Comparison of ENCODE assay signal across 24 mouse cellular contexts in genomic region chr3:83710995-83711541, GRCm38 (mm10). TPM values are rescaled to one million over a fixed set of nuclear protein-coding genes. Genes with fewer than 3 reads are reported as not detected.
A peak's percentile ranks its signal among the peaks of the same experiment; 100 is the strongest.
DNase-seq lines count a peak whose midpoint lies in the region; ATAC-seq lines count a peak whose summit lies in the region.
"Had no signal": no experiment of that assay in that cellular context is flagged by ENCODE, and none has a peak within 500 bp of the region (broad histone marks: within the 10 kb centered on the region; RNA-seq: fewer than 3 reads in every experiment).

No protein-coding gene starts in this region.

- no peak overlapping the region for H3K4me3 ChIP-seq in heart, embryonic 13.5 days
- no peak overlapping the region for H3K4me3 ChIP-seq in midbrain, embryonic 11.5 days (ENCODE audit: low read depth, low read length)
- H3K4me3 ChIP-seq in midbrain, embryonic 16.5 days (ENCODE audit: low read depth, low read length), result no peak overlapping the region
- no peak overlapping the region for H3K4me3 ChIP-seq in embryonic facial prominence, embryonic 13.5 days
- H3K4me3 ChIP-seq in limb, embryonic 12.5 days (replicated peaks), result no peak overlapping the region
- H3K4me3 ChIP-seq: forebrain, embryonic 13.5 days; layer of hippocampus, adult 2 months; limb, embryonic 15.5 days; midbrain, embryonic 15.5 days had no signal

- no peaks in the 10 kb centered on the region for H3K9me3 ChIP-seq in heart, embryonic 13.5 days
- no peaks in the 10 kb centered on the region for H3K9me3 ChIP-seq in midbrain, embryonic 11.5 days (ENCODE audit: control insufficient read depth, low read length)
- no peaks in the 10 kb centered on the region for H3K9me3 ChIP-seq in midbrain, embryonic 16.5 days (replicated peaks; ENCODE audit: control insufficient read depth, low read length, poor library complexity, severe bottlenecking)
- no peaks in the 10 kb centered on the region for H3K9me3 ChIP-seq in embryonic facial prominence, embryonic 13.5 days
- H3K9me3 ChIP-seq in limb, embryonic 12.5 days, result no peaks in the 10 kb centered on the region
- H3K9me3 ChIP-seq: forebrain, embryonic 13.5 days; limb, embryonic 15.5 days; midbrain, embryonic 15.5 days had no signal

- ATAC-seq in heart, embryonic 13.5 days (ENCODE audit: extremely low read depth, insufficient number of reproducible peaks, low FRiP score, low TSS enrichment), result no peak
- no peak for ATAC-seq in midbrain, embryonic 11.5 days (ENCODE audit: low FRiP score)
- ATAC-seq in midbrain, embryonic 16.5 days, result no peak
- peak; percentile 81 for ATAC-seq in embryonic facial prominence, embryonic 13.5 days (ENCODE audit: insufficient number of reproducible peaks, insufficient read depth, low FRiP score, low TSS enrichment, low read depth)
- peak; percentile 76 for ATAC-seq in limb, embryonic 12.5 days (ENCODE audit: insufficient number of reproducible peaks, insufficient read depth, low FRiP score, low TSS enrichment, low read depth)
- ATAC-seq: activated CD4-positive, CD25-positive, alpha-beta regulatory T cell, adult 4 months; forebrain, embryonic 13.5 days; hindbrain, embryonic 16.5 days; liver, postnatal 0 days; midbrain, embryonic 15.5 days; Patski had no signal

- WGBS in heart, embryonic 13.5 days, result 41% methylated on average over 10 of the region's 10 CpGs
- WGBS in midbrain, embryonic 11.5 days, result 56% methylated on average over 10 of the region's 10 CpGs
- WGBS in midbrain, embryonic 16.5 days, result 60% methylated on average over 10 of the region's 10 CpGs
- WGBS in embryonic facial prominence, embryonic 13.5 days, result 36% methylated on average over 10 of the region's 10 CpGs
- WGBS in limb, embryonic 12.5 days, result 24% methylated on average over 10 of the region's 10 CpGs

- no peaks in the 10 kb centered on the region for H3K36me3 ChIP-seq in heart, embryonic 13.5 days
- no peaks in the 10 kb centered on the region for H3K36me3 ChIP-seq in midbrain, embryonic 11.5 days (ENCODE audit: control insufficient read depth, insufficient read depth, low read length)
- H3K36me3 ChIP-seq in midbrain, embryonic 16.5 days (ENCODE audit: control insufficient read depth, insufficient read depth, low read length), result no peaks in the 10 kb centered on the region
- H3K36me3 ChIP-seq in embryonic facial prominence, embryonic 13.5 days, result no peaks in the 10 kb centered on the region
- H3K36me3 ChIP-seq in limb, embryonic 12.5 days, result no peaks in the 10 kb centered on the region
- H3K36me3 ChIP-seq: limb, embryonic 15.5 days; midbrain, embryonic 15.5 days had no signal

- peak overlapping the region; percentile 26 for H3K4me2 ChIP-seq in heart, embryonic 13.5 days
- H3K4me2 ChIP-seq in midbrain, embryonic 11.5 days, result no peak overlapping the region
- no peak overlapping the region for H3K4me2 ChIP-seq in midbrain, embryonic 16.5 days (ENCODE audit: low read length)
- H3K4me2 ChIP-seq in embryonic facial prominence, embryonic 13.5 days, result no peak overlapping the region
- peak overlapping the region; percentile 24 for H3K4me2 ChIP-seq in limb, embryonic 12.5 days
- H3K4me2 ChIP-seq: forebrain, embryonic 13.5 days; limb, embryonic 15.5 days; midbrain, embryonic 15.5 days had no signal

- no peaks in the 10 kb centered on the region for H3K27me3 ChIP-seq in heart, embryonic 13.5 days (replicated peaks)
- H3K27me3 ChIP-seq in midbrain, embryonic 11.5 days (ENCODE audit: control insufficient read depth, insufficient read depth, low read length), result no peaks in the 10 kb centered on the region
- H3K27me3 ChIP-seq in midbrain, embryonic 16.5 days (ENCODE audit: control insufficient read depth, insufficient read depth, low read depth, low read length), result no peaks in the 10 kb centered on the region
- 0 out of 2 replicates have a peak, but pooled peaks cover 9% of the 10 kb centered on the region for H3K27me3 ChIP-seq in embryonic facial prominence, embryonic 13.5 days
- peaks cover 6% of the 10 kb centered on the region; the same call in 1 of the 2 replicates for H3K27me3 ChIP-seq in limb, embryonic 12.5 days
- H3K27me3 ChIP-seq: forebrain, embryonic 13.5 days; limb, embryonic 15.5 days; midbrain, embryonic 15.5 days had no signal

- peak overlapping the region; percentile 60; the same call in 1 of the 2 replicates for H3K9ac ChIP-seq in heart, embryonic 13.5 days
- H3K9ac ChIP-seq in midbrain, embryonic 11.5 days (ENCODE audit: low read length), result no peak overlapping the region
- H3K9ac ChIP-seq in midbrain, embryonic 16.5 days (ENCODE audit: low read depth, low read length), result no peak overlapping the region
- H3K9ac ChIP-seq in embryonic facial prominence, embryonic 13.5 days, result no peak overlapping the region
- H3K9ac ChIP-seq in limb, embryonic 12.5 days (replicated peaks), result 0 out of 2 replicates have a peak overlapping the region, but pooled peaks have one; percentile 5
- H3K9ac ChIP-seq: forebrain, embryonic 13.5 days; limb, embryonic 15.5 days; liver, postnatal 0 days; midbrain, embryonic 15.5 days had no signal

- peaks cover 13% of the 10 kb centered on the region for H3K4me1 ChIP-seq in heart, embryonic 13.5 days
- H3K4me1 ChIP-seq in midbrain, embryonic 11.5 days (ENCODE audit: control insufficient read depth, insufficient read depth, low read length), result no peaks in the 10 kb centered on the region
- no peaks in the 10 kb centered on the region; the same call in 1 of the 2 replicates for H3K4me1 ChIP-seq in midbrain, embryonic 16.5 days (ENCODE audit: control insufficient read depth, insufficient read depth, low read length)
- peaks cover 15% of the 10 kb centered on the region for H3K4me1 ChIP-seq in embryonic facial prominence, embryonic 13.5 days
- H3K4me1 ChIP-seq in limb, embryonic 12.5 days (replicated peaks), result peaks cover 40% of the 10 kb centered on the region
- H3K4me1 ChIP-seq: forebrain, embryonic 13.5 days; midbrain, embryonic 15.5 days had no signal

- H3K27ac ChIP-seq in heart, embryonic 13.5 days (replicated peaks), result no peak overlapping the region
- H3K27ac ChIP-seq in midbrain, embryonic 11.5 days (ENCODE audit: low read depth, low read length), result no peak overlapping the region
- H3K27ac ChIP-seq in midbrain, embryonic 16.5 days (ENCODE audit: low read length), result no peak overlapping the region
- peak overlapping the region; percentile 28; the same call in 1 of the 2 replicates for H3K27ac ChIP-seq in embryonic facial prominence, embryonic 13.5 days
- H3K27ac ChIP-seq in limb, embryonic 12.5 days, result peak overlapping the region; percentile 62; the same call in 1 of the 2 replicates
- H3K27ac ChIP-seq: forebrain, embryonic 13.5 days; layer of hippocampus, adult 2 months; limb, embryonic 15.5 days; midbrain, embryonic 15.5 days had no signal

- DNase-seq in heart, adult 18-20 months, result no peak
- peak; percentile 66 for DNase-seq in midbrain, embryonic 11.5 days (ENCODE audit: low spot score, missing footprints)
- DNase-seq in right cerebral cortex, postnatal 10 days (ENCODE audit: low spot score in 2 of 2), result no peak
- no peak for DNase-seq in ovary, adult 18-20 months (ENCODE audit: low spot score)
- DNase-seq: adrenal gland, postnatal 36 days; cerebellum, adult 9-11 months; gastrocnemius, postnatal 36 days; kidney, adult 18-20 months; kidney, postnatal 10 days; liver, postnatal 0 days; right cerebral cortex, postnatal 14 days; thymus, postnatal 4 days had no signal

RNA-seq across cellular contexts. Expression of gene Sfrp2, which starts 55.1 kb away (rescaled TPM):
- 183 and 194 TPM in 2 replicates for polyA plus RNA-seq in heart, embryonic 13.5 days (2015; fragmentation: Nextera tagmentation; extraction: Ambion mirVana)
- 1 to 10 TPM; 4.8 to 4.9 TPM for total RNA-seq in heart, adult 18-20 months (2021)
- 88.4 and 96.4 TPM in 2 replicates for polyA plus RNA-seq in midbrain, embryonic 11.5 days (2014; fragmentation: Nextera tagmentation; extraction: Ambion mirVana)
- polyA plus RNA-seq in midbrain, embryonic 16.5 days (2015; fragmentation: Nextera tagmentation; extraction: Ambion mirVana), result 37.8 and 46.7 TPM in 2 replicates
- 326 and 399 TPM in 2 replicates for polyA plus RNA-seq in embryonic facial prominence, embryonic 13.5 days (2015; fragmentation: Nextera tagmentation; extraction: Ambion mirVana)
- 307 and 308 TPM in 2 replicates for polyA plus RNA-seq in limb, embryonic 12.5 days (2016; fragmentation: Nextera tagmentation; extraction: Ambion mirVana)
- total RNA-seq: megakaryocyte progenitor cell, adult 5-6 weeks had no signal

Comparison
In these comparisons a context has a peak if more than half of its experiments do, and no peak if none do; other contexts are left out.
1. ATAC-seq: peak in embryonic facial prominence, embryonic 13.5 days (single experiment) and limb, embryonic 12.5 days (single experiment); none in heart, embryonic 13.5 days (single experiment), midbrain, embryonic 11.5 days (single experiment) and midbrain, embryonic 16.5 days (single experiment).
2. H3K27ac ChIP-seq: peak in embryonic facial prominence, embryonic 13.5 days (single experiment) and limb, embryonic 12.5 days (single experiment); none in heart, embryonic 13.5 days (single experiment), midbrain, embryonic 11.5 days (single experiment) and midbrain, embryonic 16.5 days (single experiment).
3. H3K4me2 ChIP-seq: peak in heart, embryonic 13.5 days (single experiment) and limb, embryonic 12.5 days (single experiment); none in midbrain, embryonic 11.5 days (single experiment), midbrain, embryonic 16.5 days (single experiment) and embryonic facial prominence, embryonic 13.5 days (single experiment).
4. H3K9ac ChIP-seq: peak in heart, embryonic 13.5 days (single experiment) and limb, embryonic 12.5 days (single experiment); none in midbrain, embryonic 11.5 days (single experiment), midbrain, embryonic 16.5 days (single experiment) and embryonic facial prominence, embryonic 13.5 days (single experiment).